Mouse (Mus musculus) Patski (cell line): Measurements from ENCODE around the gene Gm20388. TPM values are rescaled to one million over a fixed set of nuclear protein-coding genes. Genes with fewer than 3 reads are reported as not detected.

Source experiments
- ATAC-seq: fragments of 100-300 bp; one replicate; pipeline ENCODE4 v1.8.0; 2021
- CTCF ChIA-PET: fragments of 350-600 bp; sonication (Branson Sonifier 250); formaldehyde crosslinking; loops from one replicate; lab custom pipeline; 2022; ENCODE audit warnings: inconsistent platforms; lab: Charles Lee
- POLR2A ChIA-PET: fragments of 350-600 bp; sonication (Branson Sonifier 250); formaldehyde crosslinking; loops from one replicate; lab custom pipeline; 2022; ENCODE audit warnings: antibody characterized with exemption, inconsistent platforms; lab: Charles Lee
- DNase-seq: peaks from one replicate; pipeline ENCODE4 v3.0.0-alpha.2; 2011; ENCODE audit warnings: low read depth, low spot score
- H3K27me3 ChIP-seq: fragments of 371-371 bp; one replicate; pipeline ENCODE4 v1.5.1; 2021
- CTCF ChIP-seq: fragments of 100-300 bp; IDR thresholded peaks from one replicate; pipeline ENCODE4 v1.5.1; 2021
- in situ Hi-C: fragments of 300-500 bp; cut with MboI; formaldehyde crosslinking; loops from 3 replicates; pipeline ENCODE4 v1.11.1; 2018; ENCODE audit warnings: low pct_unique_long_range_greater_than_20kb, mixed read lengths
- polyA plus RNA-seq: library from polyadenylated mRNA; unstranded; gene quantifications from one replicate; pipeline ENCODE4 v1.2.3, GENCODE M21; 2021

The Gm20388 gene
- polyA plus RNA-seq, 1 experiment from 2014 or later = 86.7 TPM

DNA sequence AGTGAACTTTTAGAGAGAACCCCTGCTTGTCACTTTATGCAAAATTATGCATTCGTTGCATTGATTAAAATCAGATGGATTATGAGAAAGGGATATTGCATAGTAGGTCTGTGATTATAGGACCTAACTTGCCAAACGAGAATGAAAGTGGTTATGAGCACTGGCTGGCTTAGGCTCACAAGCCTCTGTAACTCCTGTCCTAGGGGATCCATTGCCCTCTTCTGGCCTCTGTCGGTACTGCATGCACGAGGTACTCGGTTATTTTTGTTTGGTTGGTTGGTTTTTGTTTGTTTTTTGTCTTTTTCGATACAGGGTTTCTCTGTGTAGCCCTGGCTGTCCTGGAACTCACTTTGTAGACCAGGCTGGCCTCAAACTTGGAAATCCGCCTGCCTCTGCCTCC lies 697.2 kb downstream of the Gm20388 start:
- ATAC-seq (no peak), DNase-seq (no peak)
- POLR2A ChIA-PET = no interaction called here
- CTCF ChIA-PET = interaction anchor here (0.9 to 1.5 kb wide), 2 partner anchors 9 to 11 kb away, joined by 3 read pairs; no protein-coding TSS in a partner anchor
- peak; percentile 97 for TF ChIP-seq CTCF
- no peaks in the 10 kb centered on the region for H3K27me3 ChIP-seq
- in situ Hi-C loops = no loop called here

DNA sequence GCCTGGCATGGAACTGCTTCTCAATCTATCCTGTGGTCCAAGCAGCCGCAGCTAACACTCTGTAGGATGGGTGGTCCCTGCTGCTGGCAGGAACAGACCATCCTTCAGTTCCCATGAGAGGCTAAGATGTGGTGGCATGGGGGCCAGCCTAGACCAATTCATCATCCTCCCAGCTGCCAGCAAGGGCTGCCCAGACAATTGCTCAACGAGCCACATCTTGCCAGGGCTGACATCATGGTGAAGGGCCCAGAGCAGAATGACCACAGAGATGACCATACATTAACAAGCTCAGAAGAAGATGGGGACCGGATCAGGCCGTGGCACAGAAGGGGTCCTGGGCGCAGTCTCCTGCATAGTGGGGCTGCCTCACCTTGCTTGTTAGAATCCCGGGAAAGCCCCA lies 700.2 kb downstream of the Gm20388 start:
- no peak for TF ChIP-seq CTCF
- no peak for DNase-seq
- H3K27me3 ChIP-seq = no peaks in the 10 kb centered on the region
- in situ Hi-C loops = loop anchor here (10.0 kb wide), 1 partner anchor 426 kb away; no protein-coding TSS in a partner anchor
- no peak for ATAC-seq
- POLR2A ChIA-PET = no interaction called here
- CTCF ChIA-PET = interaction anchor here (0.8 to 1.6 kb wide), 2 partner anchors 13 to 15 kb away, joined by 3 to 7 read pairs; no protein-coding TSS in a partner anchor

DNA sequence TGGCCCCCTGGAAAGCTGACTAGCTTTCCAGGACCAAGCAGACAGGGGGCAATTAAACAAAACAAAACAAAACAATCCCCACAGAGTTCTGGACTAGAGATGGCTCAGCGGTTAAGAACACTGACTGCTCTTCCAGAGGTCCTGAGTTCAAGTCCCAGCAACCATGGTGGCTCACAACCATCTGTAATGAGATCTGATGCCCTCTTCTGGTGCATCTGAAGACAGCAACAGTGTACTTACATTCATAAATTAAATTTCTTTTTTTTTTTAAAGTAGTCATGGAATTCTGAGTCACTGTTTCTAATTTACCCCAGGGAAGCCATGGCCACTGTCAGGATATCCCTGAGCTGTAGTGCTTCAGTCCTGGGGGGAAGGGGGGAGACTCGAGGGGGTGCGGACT lies 703.9 kb downstream of the Gm20388 start:
- peak; percentile 50 for TF ChIP-seq CTCF
- H3K27me3 ChIP-seq = no peaks in the 10 kb centered on the region
- in situ Hi-C loops = loop anchor here (10.0 kb wide), 1 partner anchor 430 kb away; no protein-coding TSS in a partner anchor
- POLR2A ChIA-PET = no interaction called here
- no peak for DNase-seq
- CTCF ChIA-PET = no interaction called here
- ATAC-seq = no peak

DNA sequence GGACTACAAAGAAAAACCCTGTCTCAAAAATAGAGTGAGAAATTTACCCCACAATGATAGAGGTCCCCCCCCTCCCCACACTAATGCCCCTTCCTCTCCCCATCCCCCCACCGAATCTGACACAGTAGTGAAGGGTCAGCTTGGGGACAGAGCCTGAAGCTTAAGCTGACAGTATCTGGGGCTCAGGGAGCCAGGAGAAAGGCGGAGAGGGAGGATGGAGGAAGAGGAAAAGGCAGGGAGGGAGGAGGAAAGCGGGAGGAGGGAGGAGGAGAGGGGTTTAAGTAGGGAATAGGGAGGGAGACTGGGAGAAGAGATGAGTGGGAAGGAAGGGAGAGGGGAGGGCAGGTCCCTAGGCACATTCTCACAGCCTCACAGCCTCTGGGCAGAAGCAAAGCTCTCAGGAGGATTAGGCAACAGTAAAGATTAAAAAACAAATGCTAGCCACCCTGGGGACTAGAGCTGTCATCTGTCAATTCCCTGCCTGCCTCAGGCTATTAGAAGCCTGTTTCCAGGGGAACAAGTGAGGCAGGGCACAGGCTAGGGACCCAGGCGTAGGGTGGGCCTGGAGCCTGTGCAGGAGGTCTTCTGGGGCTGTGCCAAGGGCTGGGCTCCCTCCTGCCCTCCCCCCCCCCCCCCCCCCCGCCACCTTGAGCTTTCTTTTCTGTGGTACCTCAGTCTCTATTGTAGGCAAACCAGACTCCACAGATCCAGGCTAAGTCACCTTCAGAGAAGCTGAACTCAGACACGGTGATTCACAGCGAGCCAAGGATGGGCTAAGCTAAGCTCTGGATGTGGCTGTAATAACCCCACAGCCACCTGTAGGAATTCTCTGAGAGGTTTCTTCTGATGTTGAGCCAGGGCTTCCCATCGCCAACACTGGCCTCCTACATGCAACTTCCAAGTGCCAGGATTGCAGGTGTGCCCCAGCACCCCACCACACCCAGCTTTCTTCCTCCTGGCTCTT lies 706.3 kb downstream of the Gm20388 start:
- ATAC-seq (peak; percentile 46), DNase-seq (no peak)
- in situ Hi-C loops = loop anchor here (10.0 kb wide), 1 partner anchor 432 kb away; no protein-coding TSS in a partner anchor
- no peaks in the 10 kb centered on the region for H3K27me3 ChIP-seq
- ChIA-PET POLR2A (interaction anchor here (0.6 to 1.1 kb wide), 3 partner anchors 27 to 50 kb away, joined by 3 to 4 read pairs (median 3); no protein-coding TSS in a partner anchor), CTCF (interaction anchor here (0.9 to 2.4 kb wide), 10 partner anchors 9 to 82 kb away, joined by 3 to 7 read pairs (median 4); no protein-coding TSS in a partner anchor)
- TF ChIP-seq CTCF = no peak

DNA sequence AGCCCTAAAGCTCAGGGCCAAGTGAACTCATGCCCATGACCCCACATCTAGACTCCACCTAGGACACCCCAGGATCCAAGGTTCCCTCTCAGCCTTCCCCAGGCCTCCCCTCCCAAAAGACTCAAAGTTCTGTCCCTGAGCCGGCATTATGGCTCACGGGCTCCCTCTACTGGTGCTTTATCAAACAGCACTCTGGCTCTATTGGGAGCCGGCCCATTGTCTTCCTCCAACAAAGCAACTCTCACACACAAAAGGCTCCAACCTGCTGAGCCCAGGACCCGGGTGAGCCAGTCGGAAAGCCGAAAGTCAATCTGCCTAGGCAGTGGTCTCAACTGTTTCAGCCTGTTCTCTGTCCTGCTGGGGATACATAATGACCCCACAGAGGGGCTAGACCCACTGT lies 707.5 kb downstream of the Gm20388 start:
- DNase-seq (no peak), ATAC-seq (peak; percentile 42)
- in situ Hi-C loops = loop anchor here (10.0 kb wide), 1 partner anchor 433 kb away; no protein-coding TSS in a partner anchor
- TF ChIP-seq CTCF = peak; percentile 94
- CTCF ChIA-PET = interaction anchor here (0.9 to 2.4 kb wide), 11 partner anchors 8 to 83 kb away, joined by 3 to 10 read pairs (median 4); no protein-coding TSS in a partner anchor
- no peaks in the 10 kb centered on the region for H3K27me3 ChIP-seq
- POLR2A ChIA-PET = interaction anchor here (1.0 to 1.1 kb wide), 3 partner anchors 9 to 83 kb away, joined by 3 to 5 read pairs (median 4); no protein-coding TSS in a partner anchor

DNA sequence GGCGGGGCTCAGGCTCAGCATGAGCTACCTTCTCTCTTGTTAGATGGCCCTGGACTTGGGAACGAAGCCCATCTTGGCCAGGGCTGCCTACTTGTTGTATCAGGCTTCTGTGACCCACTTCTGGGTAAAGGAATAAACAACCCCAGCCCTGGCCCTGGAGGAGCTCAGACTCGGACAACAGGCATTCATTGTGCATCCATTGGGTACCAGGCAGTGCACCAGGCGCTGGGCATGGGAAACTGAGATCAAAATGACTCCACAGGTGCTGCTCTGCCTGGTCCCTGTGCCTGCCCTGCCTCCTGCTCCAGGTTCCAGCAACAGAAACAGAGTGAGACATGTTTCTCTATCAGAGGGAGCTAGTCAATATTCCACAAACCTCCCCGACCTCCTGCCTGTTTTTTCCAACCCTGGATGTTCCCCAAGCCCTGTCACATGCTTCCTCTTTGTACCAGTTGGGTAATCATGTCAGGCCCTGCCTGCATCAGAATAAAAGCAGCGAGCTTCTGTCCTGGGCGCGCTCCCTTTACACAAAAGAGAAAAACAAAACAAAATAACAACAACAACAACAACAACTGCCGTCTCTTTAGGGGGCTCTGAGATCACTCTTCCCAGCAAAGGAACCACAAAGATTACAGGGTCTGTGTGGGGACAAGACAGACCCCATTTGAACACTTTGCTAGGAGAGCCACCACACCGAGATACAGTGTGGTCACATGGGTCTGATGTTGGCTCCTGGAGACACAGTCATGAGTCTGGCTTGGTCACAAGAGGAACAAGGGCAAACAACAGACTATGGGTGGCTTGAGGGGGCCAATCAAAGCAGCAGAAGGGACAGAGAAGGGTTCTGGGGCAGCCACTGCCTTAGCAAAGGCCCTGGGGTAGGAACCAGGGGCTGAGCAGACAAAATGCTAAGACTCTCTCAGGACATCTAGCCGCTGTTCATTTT lies 708.9 kb downstream of the Gm20388 start:
- in situ Hi-C loops = loop anchor here (10.0 kb wide), 1 partner anchor 435 kb away; no protein-coding TSS in a partner anchor

DNA sequence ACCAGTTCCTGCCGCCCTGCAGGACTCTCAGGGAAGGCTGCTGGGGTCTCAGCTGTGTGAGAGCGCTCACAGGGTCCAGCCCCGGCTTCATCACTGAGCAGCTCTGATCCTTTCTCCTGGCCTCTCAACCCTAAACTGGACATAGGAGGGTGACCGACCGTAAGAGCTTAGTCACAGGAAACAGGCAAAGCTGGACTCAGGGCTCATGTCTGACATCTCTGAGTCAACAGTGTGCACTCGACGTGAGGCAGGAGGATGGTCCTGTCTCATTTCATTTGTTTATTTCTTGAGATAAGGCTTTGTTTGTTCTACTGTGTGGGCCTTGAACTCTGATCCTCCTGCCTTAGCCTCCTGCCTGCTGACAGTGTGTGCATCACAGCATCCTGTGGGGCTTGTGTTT lies 709.8 kb downstream of the Gm20388 start:
- DNase-seq (no peak), ATAC-seq (no peak)
- H3K27me3 ChIP-seq = no peaks in the 10 kb centered on the region
- ChIA-PET CTCF (interaction anchor here (1.1 to 1.6 kb wide), 2 partner anchors 20 to 24 kb away, joined by 4 to 5 read pairs; no protein-coding TSS in a partner anchor), POLR2A (no interaction called here)
- TF ChIP-seq CTCF = no peak
- in situ Hi-C loops = no loop called here

More for the DNA sequence above, 708.9 kb downstream of the Gm20388 start:
- ATAC-seq (no peak), DNase-seq (no peak)
- ChIA-PET CTCF (interaction anchor here (1.0 to 2.3 kb wide), 5 partner anchors 10 to 23 kb away, joined by 3 to 10 read pairs (median 4); no protein-coding TSS in a partner anchor), POLR2A (interaction anchor here (1.0 kb wide), 1 partner anchor 11 kb away, joined by 5 read pairs; no protein-coding TSS in a partner anchor)
- TF ChIP-seq CTCF = no peak
- no peaks in the 10 kb centered on the region for H3K27me3 ChIP-seq

DNA sequence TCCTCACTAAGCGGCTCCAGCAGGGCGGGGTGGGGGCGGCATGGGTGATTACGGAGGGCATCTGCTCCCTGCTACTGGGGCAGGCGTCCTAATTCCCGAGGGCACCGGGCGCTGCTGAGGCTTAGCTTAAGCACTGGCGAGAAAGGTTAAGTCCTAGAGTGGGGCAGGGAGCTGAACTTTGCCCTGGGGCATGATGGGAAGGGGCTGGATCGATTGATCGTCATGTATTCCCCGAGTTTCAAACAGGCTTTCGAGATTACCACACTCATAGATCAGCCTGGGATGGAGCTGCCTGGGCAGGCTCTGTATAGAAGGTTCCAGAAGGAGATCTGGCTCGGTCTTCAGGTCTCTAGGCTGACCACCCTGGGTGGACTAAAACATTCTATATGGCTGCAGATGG lies 711.5 kb downstream of the Gm20388 start:
- no peaks in the 10 kb centered on the region for H3K27me3 ChIP-seq
- ATAC-seq = no peak
- POLR2A ChIA-PET = no interaction called here
- CTCF ChIA-PET = no interaction called here
- in situ Hi-C loops = no loop called here
- no peak for TF ChIP-seq CTCF
- DNase-seq = no peak

DNA sequence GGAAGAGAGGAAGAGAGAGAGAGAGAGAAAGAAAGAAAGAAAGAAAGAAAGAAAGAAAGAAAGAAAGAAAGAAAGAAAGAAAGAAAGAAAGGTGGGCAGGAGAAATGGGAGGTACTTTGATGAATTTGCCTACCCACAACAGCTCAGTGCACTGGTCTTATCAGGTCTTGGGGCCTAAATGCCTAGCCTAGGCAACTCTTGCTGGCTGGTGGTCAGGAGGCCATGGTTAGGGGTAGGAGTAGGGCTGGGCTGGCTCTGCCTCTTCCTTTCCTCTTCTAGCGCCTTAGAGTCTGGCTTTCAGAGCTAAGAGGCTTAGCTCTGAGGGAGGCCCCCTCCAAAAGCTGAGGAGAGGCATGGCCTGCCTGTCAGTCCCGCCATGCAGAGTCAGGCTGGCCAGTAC lies 713.0 kb downstream of the Gm20388 start:
- CTCF ChIA-PET = interaction anchor here (1.2 to 1.3 kb wide), 2 partner anchors 12 to 20 kb away, joined by 3 read pairs; no protein-coding TSS in a partner anchor
- in situ Hi-C loops = no loop called here
- POLR2A ChIA-PET = no interaction called here
- TF ChIP-seq CTCF = no peak
- DNase-seq (no peak), ATAC-seq (no peak)
- H3K27me3 ChIP-seq = no peaks in the 10 kb centered on the region
